Mouse (Mus musculus): Measurements from ENCODE around the gene Slc12a1. TPM values are rescaled to one million over a fixed set of nuclear protein-coding genes. Genes with fewer than 3 reads are reported as not detected.

The Slc12a1 gene
- polyA plus RNA-seq, 1 experiment from 2014 or later, result not detected

Other genes starting within 250 kb of the Slc12a1 start
- 1.9 and 2.1 TPM in 2 replicates for gene Slc24a5, start 84.4 kb upstream of the Slc12a1 start, polyA plus RNA-seq (2015; fragmentation: Nextera tagmentation; extraction: Ambion mirVana)
- gene Myef2, start 28.8 kb upstream of the Slc12a1 start, polyA plus RNA-seq (2015; fragmentation: Nextera tagmentation; extraction: Ambion mirVana), result 57.7 and 66.0 TPM in 2 replicates
- not detected in 2 replicates for gene Ctxn2, start 15.8 kb upstream of the Slc12a1 start, polyA plus RNA-seq (2015; fragmentation: Nextera tagmentation; extraction: Ambion mirVana)
- gene Dut, start 94.7 kb downstream of the Slc12a1 start, polyA plus RNA-seq (2015; fragmentation: Nextera tagmentation; extraction: Ambion mirVana), result 90.3 and 97.6 TPM in 2 replicates